Mouse (Mus musculus) cerebellum, adult 11 months (tissue): ENCODE results near the gene Pip4p1.

Experiments used
- DNase-seq: peaks from one replicate; pipeline ENCODE4 v3.0.0; 2022

The Pip4p1 gene

DNA sequence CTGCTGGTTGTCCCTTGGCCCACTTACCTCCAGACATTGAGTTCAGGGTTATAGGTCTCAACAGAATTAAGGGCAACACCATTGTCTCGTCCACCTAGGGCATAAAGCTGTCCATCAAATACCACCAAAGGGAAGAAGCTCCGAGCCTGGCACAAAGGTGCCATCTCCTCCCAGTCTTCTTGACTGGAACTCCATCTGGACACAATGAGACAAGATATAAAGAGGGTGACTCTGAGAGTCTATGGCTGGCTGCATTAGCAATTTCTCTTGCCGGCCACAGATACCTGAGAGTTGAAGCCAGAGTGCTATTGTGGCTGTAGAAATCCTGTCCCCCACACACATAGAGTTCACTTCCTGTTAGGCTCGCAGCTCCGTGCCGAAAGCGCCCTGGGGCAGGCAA is 38.6 kb downstream of the Pip4p1 start:
- DNase-seq: no peak

DNA sequence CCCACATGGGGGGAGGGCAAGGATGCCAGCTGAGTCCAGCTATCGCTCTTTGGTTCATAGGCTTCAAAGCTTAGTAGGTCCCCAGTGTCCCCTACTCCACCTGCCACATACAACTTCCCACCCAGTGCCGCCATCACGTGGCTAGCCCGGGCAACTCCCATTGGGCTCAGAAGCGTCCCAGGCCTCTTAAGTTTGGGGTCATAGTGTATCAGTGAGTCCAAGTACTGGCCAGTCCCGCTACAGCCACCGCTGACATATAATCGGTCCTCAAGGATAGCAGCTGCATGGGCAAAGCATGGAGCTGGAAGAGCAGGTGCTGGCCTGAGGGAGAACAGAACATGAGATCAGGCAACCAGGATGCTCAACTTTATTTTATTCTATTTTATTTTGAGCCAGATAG is 39.0 kb downstream of the Pip4p1 start:
- DNase-seq: no peak

DNA sequence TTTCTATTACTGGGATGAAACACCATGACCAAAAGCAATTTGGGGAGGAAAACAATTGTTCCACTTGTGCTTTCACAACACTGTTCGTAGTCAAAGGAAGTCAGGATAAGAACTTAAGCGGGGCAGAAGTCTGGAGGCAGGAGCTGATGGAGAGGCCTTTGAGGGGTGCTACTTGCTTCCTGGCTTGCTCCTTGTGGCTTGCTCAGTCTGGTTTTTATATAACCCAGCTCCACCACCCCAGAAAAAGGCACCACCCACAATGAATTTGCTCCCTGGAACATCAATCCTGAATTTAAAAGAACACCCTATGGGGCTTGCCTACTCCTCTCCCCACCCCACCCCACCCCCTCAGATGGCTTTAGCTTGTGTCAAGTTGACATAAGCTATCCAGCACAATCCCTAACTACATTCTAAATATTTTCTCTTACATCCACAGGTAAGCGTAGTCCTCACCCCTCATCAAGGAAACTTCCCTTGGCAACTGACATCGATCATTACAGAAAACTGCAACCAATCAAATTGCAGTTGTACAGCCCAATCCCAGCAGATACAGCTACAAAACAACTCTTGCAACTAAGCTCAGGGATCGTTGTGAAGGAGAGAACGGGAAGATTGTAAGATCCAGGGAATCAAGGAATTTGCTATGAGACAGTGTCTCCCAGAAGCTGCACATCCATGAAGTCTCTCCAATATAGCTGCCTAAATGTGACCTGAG is 54.3 kb downstream of the Pip4p1 start:
- DNase-seq: no peak
